Mouse (Mus musculus): ENCODE measurements at regions not wholly inside any gene's neighbourhood (a gene's known extent, or its start where the extent isn't known, plus 50 kb on each side); places are given as distances from the start of the nearest gene placed in this dataset.
A peak's percentile ranks its signal among the peaks of the same experiment; 100 is the strongest.

GRCm38 (mm10) chr15:63667536-63667935 is 177.4 kb downstream of the Gsdmc2 start:
- no peak for DNase-seq

DNA sequence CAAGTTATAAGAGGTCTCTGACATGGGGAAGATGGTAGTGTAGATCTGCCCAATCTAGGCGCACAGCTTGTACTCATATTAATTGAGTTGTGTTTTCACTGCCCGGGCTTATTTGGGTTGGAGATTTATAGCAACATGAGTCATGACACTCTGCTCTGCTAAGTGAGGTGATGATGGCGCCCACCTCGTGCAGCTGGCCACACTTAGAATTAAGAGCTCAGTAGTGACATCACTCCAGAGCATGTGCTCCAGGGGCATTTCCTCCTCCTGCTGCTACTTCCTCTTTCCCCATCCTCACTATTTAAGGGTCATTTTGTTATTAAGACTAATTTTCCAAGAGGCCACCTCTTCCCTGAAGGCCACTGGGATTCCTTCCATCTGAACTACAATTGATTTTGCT is 179.5 kb downstream of the Gsdmc2 start:
- DNase-seq = no peak

- DNase-seq = no peak
These were observed 180.1 kb downstream of the Gsdmc2 start for GRCm38 (mm10) chr15:63664877-63665276.

DNA sequence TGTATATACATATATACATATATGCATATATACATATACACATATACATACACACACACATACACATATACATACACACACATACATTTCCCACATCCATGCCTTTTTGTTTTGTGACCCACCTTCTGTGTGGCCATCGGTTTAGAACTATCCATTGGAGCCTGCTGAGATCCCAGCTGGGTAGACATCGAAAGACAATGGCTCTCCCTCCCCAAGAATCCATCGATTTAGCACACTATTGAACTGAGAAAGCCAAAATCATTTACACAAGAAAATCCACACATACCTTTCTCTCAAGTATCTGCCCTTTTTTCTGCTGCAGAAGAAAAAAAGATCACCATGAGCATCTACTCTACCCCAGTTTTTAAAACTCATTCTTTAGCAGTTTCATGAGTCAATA is 182.8 kb downstream of the Gsdmc2 start:
- DNase-seq = no peak

DNA sequence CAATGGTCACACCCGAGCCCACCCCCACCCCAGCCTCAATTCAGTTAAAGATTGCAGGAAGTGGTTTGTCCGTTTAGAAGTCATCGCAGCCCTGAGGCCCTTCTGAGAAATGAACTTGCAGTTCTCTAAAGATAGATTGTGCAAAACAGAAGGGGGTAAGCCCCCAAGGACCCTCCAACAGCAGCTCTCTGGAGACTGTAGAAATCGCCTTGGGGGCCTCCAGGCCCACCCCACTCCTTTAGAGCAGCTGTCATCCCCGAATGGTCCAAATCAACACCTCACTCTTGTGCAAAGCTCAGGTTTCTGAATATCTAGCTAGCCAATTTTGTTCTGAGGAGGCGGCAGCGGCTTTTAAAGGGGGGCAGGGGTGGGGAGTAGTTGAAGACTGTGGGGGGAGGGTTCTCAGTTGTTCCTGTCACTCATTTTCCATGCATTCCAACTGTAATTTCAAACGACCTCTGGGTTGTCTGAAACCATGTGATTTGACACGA is 186.9 kb downstream of the Gsdmc2 start:
- peak; percentile 38 for DNase-seq

DNA sequence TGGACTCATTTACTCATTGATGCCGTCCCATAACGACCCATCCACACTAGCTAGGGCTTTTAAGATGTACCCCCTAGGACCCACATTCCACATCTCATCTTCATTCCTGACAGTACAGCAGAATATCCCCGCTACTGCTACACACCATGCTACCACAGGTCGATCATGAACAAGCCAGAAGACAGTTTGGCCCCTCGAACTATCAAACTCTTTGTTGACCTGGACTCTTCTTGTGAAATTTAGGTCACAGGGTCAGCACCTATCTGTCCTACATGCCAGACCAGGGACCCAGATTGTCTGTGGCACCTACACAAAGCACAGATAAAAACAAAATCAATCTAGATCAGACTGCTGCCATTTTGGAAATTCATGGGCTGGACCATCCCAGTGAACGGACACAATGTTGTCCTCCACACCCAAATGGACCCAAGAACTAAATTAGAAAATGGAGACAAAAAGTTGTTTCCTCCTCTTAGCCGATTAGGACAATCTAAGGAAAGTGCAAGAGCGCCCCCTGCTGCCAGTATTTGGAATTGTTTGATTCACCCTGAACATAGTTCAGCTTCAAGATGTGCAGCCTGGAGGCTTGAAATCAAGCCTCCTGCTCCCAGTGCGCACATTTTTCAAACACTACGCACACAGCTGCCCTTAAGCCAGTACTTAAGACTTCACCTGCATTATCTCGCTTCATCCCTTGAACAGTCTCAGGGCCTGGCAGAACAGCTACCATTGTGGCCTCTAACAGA is 192.6 kb downstream of the Gsdmc2 start:
- peak; percentile 83 for DNase-seq

- DNase-seq = no peak
These were observed 193.9 kb downstream of the Gsdmc2 start for GRCm38 (mm10) chr15:63651120-63651519.

- peak; percentile 38 for DNase-seq
These were observed 196.6 kb downstream of the Gsdmc2 start for GRCm38 (mm10) chr15:63648142-63648989.

DNA sequence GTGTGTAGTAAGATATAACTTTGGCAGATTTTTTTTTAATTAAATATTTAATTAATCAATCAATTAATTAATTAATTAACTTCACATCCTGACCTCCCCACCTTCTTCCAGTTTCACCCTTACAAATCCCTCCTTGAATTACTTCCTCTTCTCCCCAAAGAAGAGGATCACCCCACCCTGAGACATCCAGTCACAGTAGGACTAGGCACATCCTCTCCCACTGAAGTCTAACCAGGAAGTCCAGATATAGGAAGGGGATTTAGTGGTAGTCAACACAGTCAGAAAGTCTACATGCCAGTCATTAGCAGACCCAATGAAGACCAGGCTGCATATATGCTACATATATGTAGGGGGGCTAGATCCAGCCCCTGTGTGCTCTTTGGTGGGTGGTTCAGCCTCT is 220.2 kb downstream of the Gsdmc2 start:
- no peak for DNase-seq

DNA sequence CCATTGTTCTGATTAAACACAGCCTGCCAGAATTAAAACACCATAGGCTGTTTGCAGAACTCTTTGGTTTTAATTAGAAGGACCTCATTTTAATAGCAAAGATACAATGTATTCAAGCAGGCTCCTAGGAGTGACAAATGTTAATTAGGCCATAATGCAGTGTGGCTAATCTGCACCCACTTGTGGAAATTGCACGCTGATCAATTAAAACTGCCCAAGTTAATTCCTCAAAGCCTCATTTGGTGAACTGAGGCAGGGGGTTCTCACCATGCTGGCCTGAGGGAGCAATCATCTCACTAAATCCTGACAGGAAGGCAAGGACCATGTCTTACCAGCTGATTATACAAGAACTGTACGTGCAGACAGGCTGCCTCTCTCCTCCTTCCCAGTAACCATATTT is 220.7 kb downstream of the Gsdmc2 start:
- DNase-seq = no peak

DNA sequence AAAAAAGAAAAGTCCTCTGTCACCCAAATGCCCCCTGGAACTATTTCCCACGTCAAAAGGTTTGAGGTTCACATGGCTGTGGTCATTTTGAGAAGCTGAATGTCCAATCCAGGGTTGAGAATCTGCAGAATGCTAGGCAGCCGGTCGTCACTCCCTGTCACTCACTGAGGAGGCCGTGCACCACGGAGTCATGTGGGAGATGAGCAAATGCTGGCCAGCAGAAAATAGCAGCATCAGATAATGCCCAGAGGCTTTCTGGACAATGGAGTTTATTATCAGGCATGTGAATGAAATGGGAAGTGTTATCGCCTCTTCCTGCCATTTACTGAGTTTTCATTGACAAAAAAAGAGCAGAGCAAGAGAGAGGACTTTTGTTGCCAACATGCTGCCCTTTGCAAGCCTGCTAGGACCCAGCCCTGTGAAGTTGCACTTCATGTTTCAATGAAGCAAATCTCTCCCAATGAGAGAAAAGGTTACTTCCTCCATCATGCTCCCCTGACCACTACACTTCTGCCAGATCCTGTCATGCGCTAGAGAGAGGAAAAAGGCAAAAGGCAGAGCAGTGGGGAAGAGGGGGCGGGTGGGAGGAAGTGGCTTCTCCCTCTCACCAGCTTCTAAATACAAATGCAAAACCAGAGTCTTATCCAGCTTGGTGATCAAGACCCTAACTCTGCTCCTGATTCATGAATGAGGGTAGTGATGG is 228.3 kb downstream of the Gsdmc2 start:
- peak; percentile 12 for DNase-seq

- DNase-seq = no peak
These were observed 230.8 kb downstream of the Gsdmc2 start for GRCm38 (mm10) chr15:63614191-63614590.

DNA sequence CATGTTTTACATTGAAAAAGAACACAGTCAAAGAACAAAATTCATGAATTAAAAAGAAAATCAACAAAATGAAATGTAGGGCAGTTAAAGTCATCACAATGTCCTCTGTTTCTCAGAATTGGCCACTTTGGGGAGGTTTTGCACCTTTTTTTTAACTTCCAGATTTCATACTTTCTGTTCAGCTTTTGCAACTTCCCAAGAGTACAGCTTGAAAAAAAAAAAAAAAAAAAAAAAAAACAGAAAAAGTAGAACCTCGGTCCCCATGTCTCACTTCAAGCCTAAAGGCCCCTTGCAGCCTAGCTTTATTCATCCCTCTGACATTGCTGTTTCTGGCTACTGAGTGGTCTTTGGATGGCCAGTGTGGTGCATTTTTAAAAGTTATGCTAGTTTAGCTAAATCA is 231.9 kb downstream of the Gsdmc2 start:
- DNase-seq = no peak

GRCm38 (mm10) chr15:63611161-63611560 is 233.8 kb downstream of the Gsdmc2 start:
- DNase-seq = peak; percentile 10

GRCm38 (mm10) chr15:63603100-63603714 is 241.8 kb downstream of the Gsdmc2 start:
- no peak for DNase-seq

DNA sequence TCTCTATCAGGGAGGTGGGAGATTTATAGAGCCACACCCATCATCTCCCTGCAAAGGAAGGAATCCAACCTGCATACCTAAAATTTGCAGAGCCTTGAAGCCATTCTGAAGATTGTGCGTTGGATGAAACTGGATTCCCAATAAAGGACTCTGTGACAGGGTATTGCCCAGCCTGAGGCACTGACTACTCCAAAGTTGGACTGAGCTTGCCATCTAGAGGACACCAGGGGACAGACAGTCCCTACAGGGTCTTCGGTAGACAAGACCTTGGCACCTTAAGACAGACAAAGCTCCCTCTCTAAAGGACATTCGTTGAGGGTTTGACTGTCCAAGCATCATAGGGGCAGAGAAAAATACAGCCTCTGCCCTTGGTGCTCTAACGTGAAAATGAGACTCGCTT is 243.4 kb downstream of the Gsdmc2 start:
- DNase-seq = peak; percentile 31

- DNase-seq = no peak
These were observed 252.1 kb downstream of the Gsdmc2 start for GRCm38 (mm10) chr15:63592758-63593463.

DNA sequence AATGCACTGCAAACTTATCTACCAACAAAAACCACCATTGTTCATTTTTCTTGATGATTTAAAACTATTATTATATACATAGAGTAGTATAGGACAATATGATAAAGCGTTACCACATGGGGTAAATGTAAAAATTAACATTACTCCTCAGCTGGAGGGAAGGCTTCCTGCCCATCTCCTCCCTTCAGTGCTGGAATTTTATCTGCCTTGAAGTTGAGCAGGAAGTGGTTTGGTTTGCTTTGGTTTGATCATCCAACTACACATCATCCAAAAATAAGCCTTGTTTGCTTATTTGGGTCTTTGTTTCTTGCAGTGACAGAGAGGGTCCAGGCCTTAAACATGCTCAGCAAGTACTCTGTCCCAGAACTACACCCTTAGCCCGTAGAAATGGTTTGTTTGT is 285.7 kb downstream of the Gsdmc2 start:
- no peak for DNase-seq

- no peak for DNase-seq
These were observed 286.3 kb downstream of the Gsdmc2 start for GRCm38 (mm10) chr15:63558691-63559090.

DNA sequence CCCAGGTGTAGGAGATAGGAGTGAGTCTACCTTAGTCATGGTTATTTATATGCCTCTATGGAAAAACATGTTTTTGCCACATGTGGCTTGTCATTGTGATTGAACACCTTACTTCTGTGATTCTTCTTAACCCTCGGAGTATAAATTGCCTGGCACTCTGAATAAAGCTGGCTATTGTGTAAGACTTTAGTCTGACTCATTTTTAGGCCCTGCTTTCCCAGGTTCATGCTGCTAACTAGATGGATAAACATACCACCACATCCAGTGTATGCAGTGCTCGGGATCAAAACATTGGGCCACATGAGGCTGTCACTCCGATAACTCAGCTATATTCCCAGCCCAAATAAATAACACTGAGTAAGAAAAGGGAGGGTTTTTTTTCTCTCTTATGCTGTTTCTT is 287.2 kb downstream of the Gsdmc2 start:
- DNase-seq = no peak

DNA sequence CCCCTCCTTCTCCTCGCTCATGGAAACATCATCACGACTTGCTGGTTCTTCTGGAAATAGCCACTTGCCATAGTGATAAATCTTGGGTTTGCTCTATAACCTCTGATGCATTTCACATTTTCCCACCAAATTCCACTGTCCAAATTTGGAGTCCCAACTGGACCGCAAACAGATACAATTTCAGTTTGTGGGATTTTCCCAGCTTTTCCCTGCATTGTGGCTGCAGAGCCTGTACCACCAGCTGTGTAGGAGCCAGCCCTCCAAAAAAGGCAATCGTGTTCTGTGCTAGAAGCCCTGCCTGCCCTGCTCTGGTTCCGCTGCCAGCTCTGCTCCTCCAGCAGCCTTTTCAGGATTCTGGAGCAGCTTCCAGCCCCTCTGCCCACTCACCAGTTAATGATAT is 291.4 kb downstream of the Gsdmc2 start:
- DNase-seq = no peak

DNA sequence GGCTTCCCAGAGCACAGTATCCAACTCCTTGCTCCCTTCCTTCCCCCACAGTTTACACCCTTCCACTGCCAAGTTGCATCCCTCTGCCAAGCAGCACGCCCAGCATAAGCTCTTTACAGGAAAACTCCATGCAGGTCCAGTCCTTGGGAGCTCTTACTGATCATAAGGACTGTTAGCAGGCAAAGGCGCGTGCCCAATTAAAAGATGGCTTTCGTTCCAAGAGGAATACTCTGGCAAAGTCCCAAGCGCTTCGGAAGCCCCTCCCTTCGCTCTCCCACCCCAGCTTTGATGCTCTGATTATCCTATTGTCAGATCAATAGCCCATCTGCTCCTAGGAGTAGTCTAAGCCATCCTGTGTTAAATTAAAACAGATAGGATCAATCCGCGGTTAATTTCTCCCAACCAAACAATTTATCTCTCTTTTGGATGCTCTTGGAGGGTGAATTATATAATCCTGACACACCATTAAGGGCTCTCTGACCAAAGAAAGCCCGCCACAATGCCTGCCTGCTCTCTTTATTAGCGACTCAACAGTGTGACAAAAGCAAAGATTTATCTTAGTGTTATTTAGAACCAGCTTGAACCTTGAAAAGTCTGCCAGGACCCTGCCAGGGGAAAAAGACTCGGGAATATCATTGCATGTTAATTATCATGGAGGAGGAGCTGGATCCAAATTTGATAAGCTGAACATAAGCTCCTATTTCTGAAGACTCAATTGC is 312.5 kb downstream of the Gsdmc2 start:
- DNase-seq = no peak

All from liver (tissue).